In the genomic region with DNA sequence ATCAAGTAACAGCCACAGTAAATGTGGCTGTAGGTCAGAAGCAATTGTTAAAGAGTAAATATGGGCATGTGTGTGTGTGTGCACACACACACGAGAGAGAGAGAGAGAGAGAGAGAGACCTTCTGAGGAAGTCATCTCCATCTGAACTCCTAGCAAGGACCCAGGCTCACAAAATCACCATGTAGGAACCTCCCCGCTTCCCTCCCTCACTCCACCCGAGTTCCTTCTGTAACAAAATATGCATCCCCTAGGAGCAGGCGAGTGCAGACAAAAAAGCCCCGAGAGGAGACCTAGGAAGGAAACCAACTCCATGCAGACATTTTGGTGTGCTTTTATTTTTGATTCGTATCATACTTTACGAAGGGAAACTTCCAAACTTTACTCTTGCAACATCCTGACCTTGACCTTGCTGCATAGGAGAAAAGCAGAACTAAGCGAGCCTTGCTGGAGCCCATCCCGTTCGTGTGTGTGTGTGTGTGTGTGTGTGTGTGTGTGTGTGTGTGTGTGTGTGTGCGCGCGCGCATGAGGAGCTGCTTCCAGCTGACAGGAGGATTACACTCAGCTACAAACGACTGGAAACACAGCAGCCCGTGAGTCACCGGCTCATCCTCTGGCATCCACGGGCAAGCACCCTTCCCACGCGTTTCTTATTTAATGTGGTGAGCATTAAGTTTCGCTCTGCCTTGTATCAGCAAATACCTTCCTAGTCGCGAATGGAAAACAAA, we compare ENCODE assay signal across 8 mouse cellular contexts.
A peak's percentile ranks its signal among the peaks of the same experiment; 100 is the strongest.
DNase-seq lines count a peak whose midpoint lies in the region; ATAC-seq lines count a peak whose summit lies in the region.

No protein-coding gene starts in this region.

- 0 out of 2 replicates have a peak overlapping the region, but pooled peaks have one; percentile 11 for H3K4me3 ChIP-seq in heart, embryonic 13.5 days
- H3K4me3 ChIP-seq in liver, embryonic 13.5 days (replicated peaks) = 0 out of 2 replicates have a peak overlapping the region, but pooled peaks have one; percentile 18

- H3K27ac ChIP-seq in heart, embryonic 13.5 days (replicated peaks) = no peak overlapping the region
- 0 out of 2 replicates have a peak overlapping the region, but pooled peaks have one; percentile 13 for H3K27ac ChIP-seq in liver, embryonic 13.5 days

- H3K4me1 ChIP-seq in heart, embryonic 13.5 days = peaks cover 2% of the 10 kb centered on the region; the same call in 1 of the 2 replicates
- H3K4me1 ChIP-seq in liver, embryonic 13.5 days (replicated peaks) = peaks cover 31% of the 10 kb centered on the region

- 64% methylated on average over 23 of the region's 23 CpGs for WGBS in heart, embryonic 13.5 days
- WGBS in liver, embryonic 13.5 days (ENCODE audit: insufficient replicate concordance) = 60% methylated on average over 23 of the region's 23 CpGs

- 0 out of 2 replicates have a peak overlapping the region, but pooled peaks have one; percentile 7 for H3K4me2 ChIP-seq in heart, embryonic 13.5 days
- H3K4me2 ChIP-seq in liver, embryonic 13.5 days = peak overlapping the region; percentile 14; the same call in 1 of the 2 replicates

- H3K9me3 ChIP-seq in heart, embryonic 13.5 days = no peaks in the 10 kb centered on the region
- H3K9me3 ChIP-seq in liver, embryonic 13.5 days (replicated peaks) = no peaks in the 10 kb centered on the region

- DNase-seq in frontal cortex, postnatal 36 days (ENCODE audit: low spot score in 2 of 2) = peak; percentile 30 to 44
- DNase-seq in frontal cortex, postnatal 25 days (ENCODE audit: low spot score in 2 of 2) = no peak
- peak; percentile 75 for DNase-seq in adrenal gland, postnatal 25 days
- DNase-seq in liver, embryonic 13.5 days = no peak
- peak; percentile 60 for DNase-seq in ovary, postnatal 36 days (ENCODE audit: low spot score)
- DNase-seq in neural tube, embryonic 10.5 days (ENCODE audit: extremely low spot score, low spot score) = no peak

- ATAC-seq in heart, embryonic 13.5 days (ENCODE audit: extremely low read depth, insufficient number of reproducible peaks, low FRiP score, low TSS enrichment) = no peak
- ATAC-seq in liver, embryonic 13.5 days (ENCODE audit: low read depth) = no peak
- ATAC-seq in cerebellum, adult (ENCODE audit: insufficient number of reproducible peaks, low FRiP score, low TSS enrichment) = no peak

- peaks cover 64% of the 10 kb centered on the region for H3K36me3 ChIP-seq in heart, embryonic 13.5 days
- peaks cover 18% of the 10 kb centered on the region for H3K36me3 ChIP-seq in liver, embryonic 13.5 days

- no peaks in the 10 kb centered on the region for H3K27me3 ChIP-seq in heart, embryonic 13.5 days (replicated peaks)
- H3K27me3 ChIP-seq in liver, embryonic 13.5 days = no peaks in the 10 kb centered on the region

- no peak overlapping the region for H3K9ac ChIP-seq in heart, embryonic 13.5 days
- H3K9ac ChIP-seq in liver, embryonic 13.5 days = no peak overlapping the region

Comparison
In these comparisons a context has a peak if more than half of its experiments do, and no peak if none do; other contexts are left out.
1. DNase-seq: peak in frontal cortex, postnatal 36 days (2 of 2), adrenal gland, postnatal 25 days (single experiment) and ovary, postnatal 36 days (single experiment); none in frontal cortex, postnatal 25 days (0 of 2), liver, embryonic 13.5 days (single experiment) and neural tube, embryonic 10.5 days (single experiment).